Mouse (Mus musculus): ENCODE measurements around the gene Glra1. TPM values are rescaled to one million over a fixed set of nuclear protein-coding genes. Genes with fewer than 3 reads are reported as not detected.
A peak's percentile ranks its signal among the peaks of the same experiment; 100 is the strongest.

The Glra1 gene
- total RNA-seq, 2 experiments from 2014 or later = 1.6 to 2.0 TPM

GRCm38 (mm10) chr11:55530741-55531140 is 77.3 kb downstream of the Glra1 start:
- intact Hi-C loops (cut with DNase I) = no loop called here
- no peak for DNase-seq (ENCODE audit: low spot score in 2 of 2)

DNA sequence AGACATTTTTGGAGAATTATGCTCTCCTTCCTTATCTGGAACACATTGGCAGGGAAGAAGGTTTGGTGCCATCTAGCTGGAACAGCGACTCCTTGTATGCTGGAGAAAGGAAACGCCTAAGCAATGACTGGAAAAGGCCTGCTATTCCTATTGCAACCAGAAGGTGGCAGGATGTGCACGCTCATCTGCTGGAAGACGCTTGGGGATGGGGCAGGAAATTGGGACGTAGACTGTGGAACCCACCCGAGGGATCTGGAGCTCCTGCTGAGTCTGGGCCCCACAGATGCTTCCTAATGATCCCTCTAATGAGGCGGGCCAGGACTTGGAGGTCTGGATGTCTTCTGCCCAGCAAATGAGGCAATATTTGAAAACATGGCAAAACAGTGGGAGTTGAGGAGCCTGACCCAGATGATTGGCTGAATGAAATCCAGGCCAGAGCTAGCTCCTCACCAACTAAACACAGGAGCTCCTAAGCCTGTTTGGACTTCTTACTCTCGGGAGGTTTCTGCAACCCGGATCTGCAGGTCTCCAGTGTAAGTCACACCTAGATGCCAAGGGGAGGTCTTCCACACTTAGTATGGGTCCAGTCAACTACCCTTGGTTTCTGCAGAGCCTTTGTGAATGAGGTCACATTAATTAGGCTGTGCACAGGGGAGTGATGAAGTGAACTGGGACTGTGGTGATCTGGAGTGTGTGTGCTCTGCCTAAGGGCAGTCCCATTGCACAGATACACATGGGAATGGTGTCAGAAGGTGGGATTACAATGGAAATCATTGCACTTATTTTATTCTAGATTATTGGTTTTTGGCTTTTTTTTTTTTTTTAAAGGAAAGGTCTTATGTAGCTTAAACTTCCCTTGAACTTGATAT is 89.0 kb downstream of the Glra1 start:
- intact Hi-C loops (cut with DNase I) = loop anchor here (2.0 to 5.0 kb wide), 2 partner anchors 473 to 586 kb away; no protein-coding TSS in a partner anchor
- DNase-seq (ENCODE audit: low spot score in 2 of 2) = peak; percentile 81 to 88

DNA sequence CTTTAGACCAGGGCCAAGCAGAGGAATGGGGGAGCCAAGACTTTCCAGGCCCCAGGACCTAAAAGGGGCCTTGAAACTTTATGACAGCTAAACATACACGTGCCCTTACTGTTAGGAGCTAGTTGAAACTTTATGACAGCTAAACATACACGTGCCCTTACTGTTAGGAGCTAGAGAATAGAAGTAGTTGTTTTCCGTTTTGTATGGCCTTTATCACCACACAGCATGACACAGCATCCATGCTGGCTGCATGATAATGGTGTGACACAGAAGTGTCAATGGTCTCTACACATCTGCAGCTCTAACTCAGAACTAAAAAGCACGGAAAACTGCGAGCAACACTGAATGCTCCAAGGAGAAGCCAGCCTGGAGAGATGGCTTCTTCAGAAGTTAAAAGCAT is 90.3 kb downstream of the Glra1 start:
- intact Hi-C loops (cut with DNase I) = loop anchor here (2.0 to 5.0 kb wide), 2 partner anchors 475 to 587 kb away; no protein-coding TSS in a partner anchor
- DNase-seq (ENCODE audit: low spot score in 2 of 2) = no peak

DNA sequence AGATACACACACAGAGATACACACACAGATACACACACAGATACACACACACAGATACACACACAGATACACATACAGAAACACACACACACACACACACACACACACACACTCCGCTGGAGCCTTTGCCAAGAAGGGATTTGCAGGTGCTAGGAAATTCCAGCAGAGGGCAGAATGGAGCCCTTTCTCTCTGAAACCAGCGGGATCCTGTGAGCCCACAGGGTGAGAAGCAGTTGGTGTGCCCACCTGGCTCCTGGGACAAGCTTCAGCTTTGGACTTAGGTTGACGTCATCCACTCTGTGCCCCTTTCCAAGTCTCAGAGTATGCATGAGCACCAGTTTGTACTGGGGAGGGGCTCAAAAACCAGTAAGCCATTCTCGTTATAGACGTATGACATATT is 96.6 kb downstream of the Glra1 start:
- intact Hi-C loops (cut with DNase I) = no loop called here
- no peak for DNase-seq (ENCODE audit: low spot score in 2 of 2)

GRCm38 (mm10) chr11:55505485-55505884 is 102.5 kb downstream of the Glra1 start:
- DNase-seq (ENCODE audit: low spot score in 2 of 2) = no peak
- intact Hi-C loops (cut with DNase I) = no loop called here

GRCm38 (mm10) chr11:55502886-55503285 is 105.1 kb downstream of the Glra1 start:
- intact Hi-C loops (cut with DNase I) = no loop called here
- DNase-seq (ENCODE audit: low spot score in 2 of 2) = no peak

DNA sequence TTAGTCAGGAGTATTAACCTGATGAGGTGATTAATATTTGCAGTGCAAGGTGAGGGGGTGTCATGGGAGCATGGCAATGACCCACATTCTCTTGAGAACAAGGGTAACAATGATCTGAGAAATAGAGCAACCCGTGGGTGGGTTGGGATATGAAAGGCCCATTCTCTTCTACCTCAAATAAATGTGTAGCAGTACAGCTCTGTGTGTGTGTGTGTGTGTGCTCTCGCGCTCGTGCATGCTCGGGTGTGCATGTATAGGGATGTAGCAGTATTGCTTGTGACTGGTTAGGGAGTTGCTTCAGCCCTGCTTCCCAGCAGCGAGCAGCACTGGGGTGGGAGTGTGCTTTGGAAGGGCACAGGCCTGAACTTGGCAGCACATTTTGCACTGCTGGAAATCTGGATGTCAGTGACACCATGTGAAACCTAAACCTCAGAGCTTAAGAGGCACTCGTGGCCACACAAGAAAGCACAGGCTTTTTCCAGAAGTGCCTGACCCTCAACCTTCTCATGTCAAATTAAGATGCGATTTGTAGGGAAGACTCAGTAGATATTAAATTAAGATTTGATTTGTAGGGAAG is 106.0 kb downstream of the Glra1 start:
- intact Hi-C loops (cut with DNase I) = no loop called here
- no peak for DNase-seq (ENCODE audit: low spot score in 2 of 2)

DNA sequence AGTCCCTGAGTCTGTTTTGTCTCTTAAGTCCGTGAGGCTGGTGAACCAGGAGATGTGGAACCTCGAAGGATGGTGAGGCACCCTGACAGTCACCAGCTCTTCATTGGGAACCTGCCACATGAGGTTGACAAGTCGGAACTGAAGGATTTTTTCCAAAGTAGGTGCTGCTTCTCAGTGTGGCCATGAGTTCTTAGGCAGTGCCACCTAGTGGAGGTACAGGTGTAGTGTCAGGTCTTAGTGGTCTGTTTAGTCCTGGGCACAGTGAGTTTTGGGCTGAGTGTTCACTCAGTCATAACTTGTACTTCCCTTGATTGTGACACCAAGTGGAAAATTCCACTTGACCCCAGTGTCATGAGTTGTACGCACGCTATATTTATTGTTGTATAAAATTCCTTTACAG is 110.1 kb downstream of the Glra1 start:
- intact Hi-C loops (cut with DNase I) = no loop called here
- DNase-seq (ENCODE audit: low spot score in 2 of 2) = peak in 1 of 2 experiments; percentile 55

DNA sequence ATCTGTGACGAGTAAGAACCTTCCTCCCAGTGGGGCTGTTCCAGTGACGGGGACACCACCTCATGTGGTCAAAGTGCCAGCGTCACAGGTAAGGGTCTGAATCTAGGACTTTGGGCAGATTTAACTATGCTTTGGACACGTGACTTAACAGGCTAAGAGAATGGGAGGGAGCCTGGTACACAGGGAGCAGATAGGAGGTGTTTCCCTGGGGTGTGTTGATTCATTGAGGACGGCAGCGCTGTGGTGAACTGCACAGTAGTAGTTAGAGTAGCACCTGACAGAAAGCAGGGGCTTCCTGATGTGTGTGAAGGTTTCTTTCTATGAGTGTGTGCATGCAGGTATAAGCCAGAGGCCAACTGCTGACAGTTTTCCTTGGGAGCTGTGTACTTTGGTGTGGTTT is 111.8 kb downstream of the Glra1 start:
- DNase-seq (ENCODE audit: low spot score in 2 of 2) = no peak
- intact Hi-C loops (cut with DNase I) = no loop called here

GRCm38 (mm10) chr11:55485443-55485842 is 122.6 kb downstream of the Glra1 start:
- no peak for DNase-seq (ENCODE audit: low spot score in 2 of 2)
- intact Hi-C loops (cut with DNase I) = no loop called here

- intact Hi-C loops (cut with DNase I) = no loop called here
- no peak for DNase-seq (ENCODE audit: low spot score in 2 of 2)
Measured at GRCm38 (mm10) chr11:55473219-55473618, 134.8 kb downstream of the Glra1 start.

DNA sequence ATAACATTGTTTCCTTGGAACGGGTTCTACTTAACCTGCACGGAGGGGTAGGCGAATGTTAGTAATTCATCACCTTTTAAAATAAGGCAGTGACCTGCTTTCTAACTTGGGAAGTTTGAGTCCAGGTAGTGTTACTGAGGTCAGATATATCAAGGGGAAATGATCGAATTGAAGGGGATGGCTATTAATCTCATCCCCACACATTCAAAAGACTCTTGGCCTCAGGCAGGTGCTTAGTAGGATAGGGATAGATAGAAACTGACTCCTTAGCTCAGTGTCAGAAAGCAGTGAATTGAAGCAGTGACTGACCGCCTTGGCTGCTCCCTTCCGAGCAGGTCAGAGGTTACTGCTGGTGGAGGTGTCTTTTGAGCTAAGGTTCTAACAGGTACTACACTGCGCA is 136.5 kb downstream of the Glra1 start:
- intact Hi-C loops (cut with DNase I) = no loop called here

DNA sequence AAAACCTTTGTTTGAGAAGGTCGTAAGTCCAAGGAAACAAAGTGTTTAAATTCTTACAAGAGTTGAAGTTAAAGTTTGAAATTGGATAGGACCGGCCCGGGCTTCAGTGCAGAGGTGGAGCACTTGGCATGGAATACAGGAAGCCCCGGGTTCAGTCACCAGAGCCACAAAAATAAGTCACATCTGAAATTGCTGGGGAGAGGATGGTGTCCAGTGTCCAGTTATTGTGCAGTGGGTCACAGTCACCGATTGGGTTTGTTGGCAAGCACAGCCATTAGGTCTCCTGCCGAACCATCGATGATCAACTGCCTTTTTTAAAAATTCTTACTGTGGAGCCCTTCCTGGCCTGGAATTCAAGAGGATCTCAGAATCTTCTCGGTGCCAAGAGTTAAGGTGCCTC is 137.2 kb downstream of the Glra1 start:
- intact Hi-C loops (cut with DNase I) = no loop called here
- DNase-seq (ENCODE audit: low spot score in 2 of 2) = no peak

More for the DNA sequence above, 136.5 kb downstream of the Glra1 start:
- no peak for DNase-seq (ENCODE audit: low spot score in 2 of 2)

DNA sequence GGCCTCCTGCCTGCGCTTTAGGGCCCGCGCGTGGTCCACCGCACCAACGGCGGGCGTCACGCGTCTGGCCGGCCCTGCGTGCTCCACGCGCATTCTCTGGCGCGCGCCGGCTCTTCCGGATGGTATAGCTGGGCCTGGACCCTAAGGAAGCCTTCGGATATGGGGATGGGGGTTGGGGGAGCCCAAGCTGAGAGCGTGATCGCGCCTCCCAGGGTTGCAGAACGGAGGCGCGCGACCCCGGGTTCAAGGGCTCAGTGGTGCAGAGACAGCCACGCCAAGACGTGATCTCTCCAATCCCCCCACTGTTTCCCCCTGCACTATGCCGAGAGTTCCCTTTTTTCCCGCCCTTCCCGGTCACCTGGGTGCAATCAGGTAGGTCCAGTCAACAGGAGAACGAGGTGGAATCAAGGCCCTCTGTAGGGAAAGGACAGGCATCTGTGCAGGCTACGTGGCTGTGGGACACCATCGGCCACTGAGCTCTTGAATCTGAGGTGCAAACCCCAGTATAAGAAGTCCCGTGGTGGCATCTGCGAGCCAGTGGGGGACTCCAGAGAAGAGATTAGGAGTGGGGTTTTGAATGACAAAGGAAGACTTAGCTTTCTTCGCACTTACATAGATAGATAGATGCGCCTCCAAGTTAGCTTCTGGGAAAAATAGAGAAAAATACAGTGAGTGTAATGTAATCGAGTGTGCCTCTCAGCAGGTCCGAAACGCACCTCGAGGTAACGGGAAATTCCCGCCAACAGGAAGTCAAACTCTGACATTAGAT is 137.9 kb downstream of the Glra1 start:
- intact Hi-C loops (cut with DNase I) = no loop called here

DNA sequence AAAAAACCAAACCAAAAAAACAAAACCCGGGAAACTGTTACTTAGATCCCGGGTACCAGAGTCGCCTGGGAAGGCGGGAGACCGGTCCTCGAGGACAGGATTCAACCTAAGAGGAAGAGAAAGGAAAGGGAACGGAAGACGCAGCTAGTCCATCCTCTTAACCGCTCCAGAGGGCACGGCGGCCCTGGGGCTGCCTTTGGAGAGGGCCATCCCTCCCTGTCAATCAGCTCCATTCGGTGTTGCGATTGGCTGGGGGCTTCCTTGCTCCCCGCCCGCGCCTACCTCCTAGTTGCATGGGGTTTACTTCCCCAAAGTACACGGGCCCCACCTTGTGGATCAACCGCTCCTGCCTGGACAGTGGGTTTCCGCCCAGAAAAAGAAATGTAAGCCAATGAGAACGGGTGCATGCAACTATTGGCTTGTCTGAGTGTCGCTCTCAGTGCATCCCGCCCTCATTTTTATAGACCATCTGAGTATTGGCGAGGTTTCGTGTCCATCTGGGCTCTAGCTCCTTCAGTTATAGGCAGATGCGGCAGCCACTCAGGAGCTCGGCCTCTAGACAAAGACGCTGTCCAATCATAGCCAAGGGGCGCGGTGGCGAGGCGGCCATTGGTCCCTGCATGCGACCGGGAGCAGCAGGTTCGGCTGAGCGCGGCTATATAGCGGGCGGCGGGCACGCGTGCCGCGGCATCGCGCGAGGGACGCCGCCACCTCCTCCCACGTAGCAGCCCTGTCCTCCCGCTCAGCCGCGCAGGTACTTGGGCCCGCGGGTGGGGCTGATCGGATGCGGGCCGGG is 138.8 kb downstream of the Glra1 start, which contains the start of gene G3bp1:
Gene G3bp1 (plus strand): TSS at position 638 of the 796 bp plus-strand sequence.
- peak; percentile 100 for DNase-seq (ENCODE audit: low spot score in 2 of 2)
- intact Hi-C loops (cut with DNase I) = no loop called here

More for the DNA sequence above, 137.9 kb downstream of the Glra1 start:
- peak; percentile 8 to 25 for DNase-seq (ENCODE audit: low spot score in 2 of 2)

DNA sequence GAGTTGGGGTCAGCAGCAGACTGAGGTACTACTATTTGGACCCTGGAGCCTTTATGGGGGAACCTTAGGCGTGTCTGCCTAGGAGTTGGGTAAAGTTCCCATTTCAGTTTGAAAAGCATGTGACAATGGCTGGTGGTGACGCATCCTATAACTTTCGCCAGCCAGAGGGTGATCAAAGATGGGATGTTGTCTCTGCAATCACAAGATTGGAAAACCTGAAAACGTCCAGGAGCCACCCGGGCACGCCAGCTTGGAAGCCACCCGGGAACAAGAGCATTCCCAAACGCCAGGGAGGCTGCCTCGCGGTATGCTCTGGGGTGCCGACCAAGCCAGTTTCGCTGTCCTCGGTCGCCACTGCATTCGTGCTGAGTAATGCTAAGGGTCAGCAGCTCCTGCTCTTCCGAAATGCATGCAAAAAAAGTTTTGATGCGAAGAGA is 139.4 kb downstream of the Glra1 start:
- no peak for DNase-seq (ENCODE audit: low spot score in 2 of 2)
- intact Hi-C loops (cut with DNase I) = no loop called here

DNA sequence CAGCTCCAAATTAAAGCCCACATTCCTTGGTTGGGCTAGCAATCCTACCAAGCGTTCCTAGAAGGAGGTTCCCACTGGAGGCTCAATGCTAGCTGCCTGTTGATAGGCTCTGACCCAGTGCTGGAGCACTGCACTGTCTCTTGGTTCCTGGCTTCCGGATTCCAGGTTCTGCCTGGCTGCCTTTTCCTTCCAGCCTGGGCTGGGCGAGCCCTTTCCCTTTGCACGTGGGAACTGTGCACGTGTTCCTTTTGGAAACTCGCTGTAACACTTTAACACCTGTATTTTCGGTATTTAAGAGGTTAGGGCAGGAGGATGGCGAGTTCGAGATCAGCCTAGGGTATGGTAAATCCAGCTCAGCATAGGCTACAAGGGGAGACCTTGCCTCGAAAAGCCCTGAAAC is 140.0 kb downstream of the Glra1 start:
- intact Hi-C loops (cut with DNase I) = no loop called here
- no peak for DNase-seq (ENCODE audit: low spot score in 2 of 2)

DNA sequence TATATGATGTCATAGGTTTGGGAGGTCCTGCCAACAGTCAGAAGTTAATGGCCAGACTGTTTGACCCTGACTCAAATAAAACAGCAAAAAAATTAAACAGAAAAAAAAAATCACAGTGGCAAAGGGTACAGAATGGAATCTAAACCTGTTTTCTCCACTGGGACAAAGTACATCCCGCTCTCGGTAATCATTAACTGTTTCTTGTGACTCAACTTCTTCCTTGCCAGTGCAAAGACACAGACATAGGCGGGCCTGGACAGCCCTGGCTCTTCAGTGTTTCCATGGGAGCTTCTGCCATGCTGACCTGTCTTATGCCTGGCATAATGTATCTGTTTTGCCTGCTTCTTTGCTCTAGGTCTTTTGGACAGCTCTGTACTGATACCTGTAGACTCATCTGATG is 142.8 kb downstream of the Glra1 start:
- intact Hi-C loops (cut with DNase I) = no loop called here
- DNase-seq (ENCODE audit: low spot score in 2 of 2) = no peak

DNA sequence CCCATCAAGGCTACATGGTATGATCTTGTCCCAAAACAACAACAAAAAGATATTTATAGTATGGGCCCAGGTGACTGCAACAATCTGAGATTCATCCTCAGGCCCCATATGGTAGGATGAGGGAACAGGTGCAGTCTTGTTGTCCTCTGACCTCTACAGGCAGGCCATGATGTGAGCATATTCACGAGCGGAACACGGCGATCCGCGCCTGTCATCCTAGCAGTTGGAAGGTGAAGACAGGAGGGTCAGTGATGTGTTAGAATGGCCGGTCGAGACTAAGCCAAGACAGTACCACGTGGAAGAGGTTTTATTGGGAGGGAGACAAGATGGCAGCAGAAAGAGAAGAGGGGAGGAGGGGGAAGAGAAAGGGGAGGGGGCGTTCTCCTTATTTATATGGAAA is 143.3 kb downstream of the Glra1 start:
- DNase-seq (ENCODE audit: low spot score in 2 of 2) = no peak
- intact Hi-C loops (cut with DNase I) = no loop called here

All from left cerebral cortex, postnatal 25 days (tissue).